Mouse (Mus musculus) CH12.LX (cell line): Measurements from ENCODE around the gene Sypl2. TPM values are rescaled to one million over a fixed set of nuclear protein-coding genes. Genes with fewer than 3 reads are reported as not detected.
A peak's percentile ranks its signal among the peaks of the same experiment; 100 is the strongest.

Experiments
- DNase-seq: peaks from one replicate; pipeline ENCODE4 v3.0.0-alpha.2; 2013; ENCODE audit errors: extremely low read depth
- H3K27ac ChIP-seq: 2 replicates; pipeline ENCODE4 v1.5.1; 2012; ENCODE audit warnings: low read depth, mild to moderate bottlenecking, control low read depth, moderate library complexity; ENCODE audit not compliant: insufficient read depth
- H3K27me3 ChIP-seq: replicated peaks from 2 replicates; pipeline ENCODE3; 2012; ENCODE audit warnings: inconsistent platforms
- H3K36me3 ChIP-seq, 2 experiments: replicated peaks in 1 of 2; 2 replicates each; pipeline versions ENCODE3 to v1.6.1; 2012; ENCODE audit warnings: inconsistent platforms in 1 of 2, low read length in 1 of 2, mild to moderate bottlenecking in 1 of 2, mixed read lengths in 1 of 2, moderate library complexity in 1 of 2; ENCODE audit not compliant: control insufficient read depth in 1 of 2, insufficient read depth in 1 of 2
- H3K4me1 ChIP-seq, 2 experiments: 2 replicates each; pipeline ENCODE4 v1.6.1; 2012; ENCODE audit warnings: inconsistent platforms in 1 of 2, moderate library complexity in 1 of 2; ENCODE audit not compliant: insufficient read depth in 2 of 2, control insufficient read depth in 1 of 2
- H3K4me2 ChIP-seq: 2 replicates; pipeline ENCODE4 v1.6.1; 2012; ENCODE audit warnings: low read depth, mild to moderate bottlenecking, control low read depth; ENCODE audit not compliant: poor library complexity, insufficient read depth, severe bottlenecking
- H3K4me3 ChIP-seq, 3 experiments: fragments of 150-350 bp in 1 of 3; sonication (generic) in 1 of 3; replicated peaks in 1 of 3; 2 replicates each; pipeline versions ENCODE3 to v1.5.1; 2011 to 2012; ENCODE audit warnings: low read depth in 2 of 3, low read length in 2 of 3, mild to moderate bottlenecking in 2 of 3, moderate library complexity in 2 of 3, control low read depth in 1 of 3, improper control_type of control experiment in 1 of 3, inconsistent platforms in 1 of 3, mixed read lengths in 1 of 3; ENCODE audit not compliant: poor library complexity in 1 of 3
- H3K79me2 ChIP-seq: replicated peaks from 2 replicates; pipeline ENCODE4 v1.6.1; 2012; ENCODE audit warnings: mild to moderate bottlenecking, moderate library complexity; ENCODE audit not compliant: control insufficient read depth, poor library complexity, insufficient read depth, severe bottlenecking; ENCODE audit errors: extremely low read depth
- H3K9ac ChIP-seq: 2 replicates; pipeline ENCODE4 v1.6.1; 2012; ENCODE audit warnings: low read depth, mild to moderate bottlenecking, control low read depth, moderate library complexity; ENCODE audit not compliant: insufficient read depth
- H3K9me3 ChIP-seq: replicated peaks from 2 replicates; pipeline ENCODE3; 2012; ENCODE audit warnings: low read length, inconsistent platforms, mixed read lengths
- CTCF ChIP-seq, 2 experiments: IDR thresholded peaks in 1 of 2; conservative IDR thresholded peaks in 1 of 2; 2 replicates each; pipeline ENCODE4 v1.5.1; 2011 to 2012; ENCODE audit warnings: low read depth in 2 of 2, low read length in 2 of 2, improper control_type of control experiment in 1 of 2, inconsistent platforms in 1 of 2, mild to moderate bottlenecking in 1 of 2, moderate library complexity in 1 of 2
- E2F4 ChIP-seq: IDR thresholded peaks from 2 replicates; pipeline ENCODE4 v1.6.1; 2011; ENCODE audit warnings: low read depth, low read length, improper control_type of control experiment; ENCODE audit not compliant: insufficient replicate concordance
- ELF1 ChIP-seq: IDR thresholded peaks from 2 replicates; pipeline ENCODE4 v1.6.1; 2014; ENCODE audit warnings: low read depth, mild to moderate bottlenecking, inconsistent platforms, low read length, improper control_type of control experiment
- EP300 ChIP-seq: IDR thresholded peaks from 2 replicates; pipeline ENCODE4 v1.6.1; 2011; ENCODE audit warnings: low read length, improper control_type of control experiment
- ETS1 ChIP-seq: conservative IDR thresholded peaks from 2 replicates; pipeline ENCODE4 v1.6.1; 2012; ENCODE audit warnings: low read depth, mild to moderate bottlenecking, inconsistent platforms, low read length, improper control_type of control experiment, moderate library complexity
- GABPA ChIP-seq: IDR thresholded peaks from 2 replicates; pipeline ENCODE4 v1.6.1; 2012; ENCODE audit warnings: low read depth, low read length, improper control_type of control experiment, inconsistent platforms; ENCODE audit not compliant: insufficient replicate concordance
- HCFC1 ChIP-seq: IDR thresholded peaks from 2 replicates; pipeline ENCODE4 v1.6.1; 2012; ENCODE audit warnings: low read depth, mild to moderate bottlenecking, inconsistent platforms, low read length, improper control_type of control experiment
- IRF4 ChIP-seq: IDR thresholded peaks from 2 replicates; pipeline ENCODE4 v1.6.1; 2014; ENCODE audit warnings: low read depth, mild to moderate bottlenecking, inconsistent platforms, low read length, improper control_type of control experiment
- JUN ChIP-seq: IDR thresholded peaks from 2 replicates; pipeline ENCODE4 v1.6.1; 2011; ENCODE audit warnings: low read depth, mild to moderate bottlenecking, low read length, improper control_type of control experiment, moderate library complexity; ENCODE audit not compliant: insufficient read depth
- KAT2A ChIP-seq: IDR thresholded peaks from 2 replicates; pipeline ENCODE4 v1.6.1; 2012; ENCODE audit warnings: low read length, improper control_type of control experiment, inconsistent platforms; ENCODE audit not compliant: insufficient replicate concordance
- MAX ChIP-seq: IDR thresholded peaks from 2 replicates; pipeline ENCODE4 v1.6.1; 2011; ENCODE audit warnings: low read length, improper control_type of control experiment
- MEF2A ChIP-seq: IDR thresholded peaks from 2 replicates; pipeline ENCODE4 v1.6.1; 2014; ENCODE audit warnings: low read depth, mild to moderate bottlenecking, inconsistent platforms, low read length, improper control_type of control experiment, borderline replicate concordance
- MXI1 ChIP-seq: IDR thresholded peaks from 2 replicates; pipeline ENCODE4 v1.6.1; 2011; ENCODE audit warnings: mild to moderate bottlenecking, low read depth, low read length, improper control_type of control experiment
- MYC ChIP-seq: IDR thresholded peaks from 2 replicates; pipeline ENCODE4 v1.6.1; 2011; ENCODE audit warnings: low read depth, mild to moderate bottlenecking, improper control_type of control experiment, low read length
- NELFE ChIP-seq: IDR thresholded peaks from 2 replicates; pipeline ENCODE4 v1.6.1; 2011; ENCODE audit warnings: low read depth, low read length, improper control_type of control experiment
- PAX5 ChIP-seq: IDR thresholded peaks from 2 replicates; pipeline ENCODE4 v1.6.1; 2012; ENCODE audit warnings: low read length, inconsistent platforms, mixed read lengths
- POLR2A ChIP-seq: IDR thresholded peaks from 2 replicates; pipeline ENCODE4 v1.6.1; 2011; ENCODE audit warnings: low read depth, mild to moderate bottlenecking, improper control_type of control experiment, low read length
- POLR2AphosphoS2 ChIP-seq: IDR thresholded peaks from 2 replicates; pipeline ENCODE4 v1.6.1; 2011; ENCODE audit warnings: low read depth, low read length, improper control_type of control experiment
- SIN3A ChIP-seq: IDR thresholded peaks from 2 replicates; pipeline ENCODE4 v1.6.1; 2012; ENCODE audit warnings: low read length, improper control_type of control experiment, inconsistent platforms
- SMC3 ChIP-seq: IDR thresholded peaks from 2 replicates; pipeline ENCODE4 v1.6.1; 2011; ENCODE audit warnings: low read depth, low read length, improper control_type of control experiment
- TBP ChIP-seq: conservative IDR thresholded peaks from 2 replicates; pipeline ENCODE4 v1.6.1; 2011; ENCODE audit warnings: low read depth, low read length, improper control_type of control experiment
- TCF12 ChIP-seq: IDR thresholded peaks from 2 replicates; pipeline ENCODE4 v1.6.1; 2014; ENCODE audit warnings: low read depth, mild to moderate bottlenecking, inconsistent platforms, low read length, improper control_type of control experiment
- UBTF ChIP-seq: IDR thresholded peaks from 2 replicates; pipeline ENCODE4 v1.6.1; 2012; ENCODE audit warnings: low read depth, mild to moderate bottlenecking, inconsistent platforms, low read length, improper control_type of control experiment, moderate library complexity
- USF1 ChIP-seq: IDR thresholded peaks from 2 replicates; pipeline ENCODE4 v1.6.1; 2014; ENCODE audit warnings: low read depth, mild to moderate bottlenecking, inconsistent platforms, low read length, improper control_type of control experiment
- USF2 ChIP-seq: conservative IDR thresholded peaks from 2 replicates; pipeline ENCODE4 v1.6.1; 2011; ENCODE audit warnings: low read depth, low read length, improper control_type of control experiment
- ZC3H11A ChIP-seq: IDR thresholded peaks from 2 replicates; pipeline ENCODE4 v1.6.1; 2012; ENCODE audit warnings: low read depth, mild to moderate bottlenecking, inconsistent platforms, low read length, improper control_type of control experiment
- ZKSCAN1 ChIP-seq: IDR thresholded peaks from 2 replicates; pipeline ENCODE4 v1.6.1; 2012; ENCODE audit warnings: low read depth, inconsistent platforms, low read length, improper control_type of control experiment, borderline replicate concordance
- dilution Hi-C: fragments of 300-500 bp; cut with MboI; formaldehyde crosslinking; loops from 2 replicates; pipeline ENCODE4 v1.14.3; 2020; ENCODE audit warnings: low sequenced_read_pairs; ENCODE audit not compliant: extremely low pct_unique_long_range_greater_than_20kb, extremely low pct_ligation_motif_present
- in situ Hi-C: fragments of 300-500 bp; cut with MboI; formaldehyde crosslinking; loops from 3 replicates; pipeline ENCODE4 v1.14.3; 2019; ENCODE audit warnings: low sequenced_read_pairs, low pct_ligation_motif_present, low pct_unique_long_range_greater_than_20kb, mixed read lengths
- polyA plus RNA-seq: library from polyadenylated mRNA; unstranded; fragments of >175 nt; gene quantifications from 2 replicates; pipeline ENCODE4 v1.2.1, GENCODE M21; 2012; ENCODE audit warnings: low read depth; ENCODE audit not compliant: insufficient read length
- total RNA-seq, 2 experiments: library from RNA; depleted of rRNA; stranded (reverse); fragments of 300-350 nt in 1 of 2; fragments of >200 nt in 1 of 2; gene quantifications; 2 replicates each; pipeline ENCODE4 v1.2.3; 2012 to 2014

Sypl2 gene
- total and polyA plus RNA-seq, 3 experiments, result not detected

DNA sequence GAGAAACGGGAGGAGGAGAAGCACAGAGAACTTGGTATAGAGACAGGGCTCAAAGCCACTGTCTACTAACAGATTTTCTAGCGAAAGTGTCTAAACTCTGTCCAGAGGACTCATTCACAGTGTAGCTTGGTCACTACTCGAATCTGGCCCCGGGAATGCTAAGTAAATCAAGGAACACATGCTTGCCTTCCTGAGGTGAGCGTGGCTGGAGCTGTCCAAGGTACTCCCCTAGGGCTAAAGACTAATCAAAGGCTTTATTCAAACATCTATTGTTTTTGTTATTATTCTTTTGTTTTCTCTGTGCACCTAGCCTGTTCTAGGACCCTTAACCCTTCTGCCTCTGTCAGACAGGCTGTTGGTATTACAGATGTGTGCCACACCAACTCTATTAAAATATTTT, 11.7 kb downstream of the Sypl2 start:
- Histone ChIP-seq H3K9me3 (no peaks in the 10 kb centered on the region), H3K79me2 (no peaks in the 10 kb centered on the region), H3K4me3 (no peak overlapping the region), H3K4me2 (no peak overlapping the region), H3K27me3 (peaks cover 78% of the 10 kb centered on the region), H3K9ac (no peak overlapping the region), H3K4me1 (peaks cover 0 to 5% of the 10 kb centered on the region in 2 experiments; a peak in 2 of 4 replicates), H3K36me3 (no peaks in the 10 kb centered on the region), H3K27ac (no peak overlapping the region)
- dilution Hi-C loops, result no loop called here
- no peak for DNase-seq
- TF ChIP-seq MYC, result no peak
- TF ChIP-seq MXI1, result peak; percentile 87
- TF ChIP-seq POLR2AphosphoS2, result no peak
- no peak for TF ChIP-seq JUN
- TF ChIP-seq ZKSCAN1, result no peak
- no peak for TF ChIP-seq TBP
- no peak for TF ChIP-seq USF1
- TF ChIP-seq SIN3A, result 0 out of 2 replicates have a peak, but pooled peaks have one; percentile 46
- TF ChIP-seq ZC3H11A, result no peak
- no peak for TF ChIP-seq MAX
- in situ Hi-C loops, result no loop called here

DNA sequence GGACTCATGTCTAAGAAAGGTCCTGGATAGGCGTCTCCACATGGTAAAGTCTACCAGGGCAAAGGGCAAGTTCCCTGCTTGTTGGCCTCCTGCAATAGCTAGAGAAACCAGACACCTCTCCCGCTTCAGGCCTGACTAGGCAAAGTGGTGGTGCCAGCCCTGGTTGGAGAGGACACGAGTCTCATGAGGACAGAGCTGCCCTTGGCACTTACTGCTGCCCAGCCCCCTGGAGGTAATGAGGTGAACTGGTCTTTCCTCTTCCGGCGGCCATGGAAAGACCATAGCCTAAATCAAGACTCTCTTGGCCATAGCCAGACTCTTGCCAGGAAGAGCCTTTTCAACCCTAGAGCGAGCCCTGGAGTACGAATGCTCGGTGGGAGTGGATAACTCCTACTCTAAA, 14.0 kb downstream of the Sypl2 start:
- dilution Hi-C loops, result no loop called here
- Histone ChIP-seq H3K9ac (no peak overlapping the region), H3K79me2 (no peaks in the 10 kb centered on the region), H3K27ac (no peak overlapping the region), H3K27me3 (peaks cover 57% of the 10 kb centered on the region), H3K4me1 (peaks cover 5 to 20% of the 10 kb centered on the region in 2 experiments; a peak in 3 of 4 replicates), H3K4me3 (no peak overlapping the region), H3K36me3 (peaks cover 0 to 10% of the 10 kb centered on the region in 2 experiments), H3K9me3 (no peaks in the 10 kb centered on the region), H3K4me2 (no peak overlapping the region)
- TF ChIP-seq CTCF (conservative IDR thresholded peaks at IDR 0.05 in 1 of 2, IDR thresholded peaks at IDR 0.05 in 1 of 2; ENCODE audit: low read depth in 2 of 2, low read length in 2 of 2) (peak in 1 of 2 experiments; percentile 17; a peak in 1 of 4 replicates), ETS1 (no peak)
- TF ChIP-seq, all 38 proteins: peak for 1
- in situ Hi-C loops, result no loop called here
- no peak for DNase-seq

DNA sequence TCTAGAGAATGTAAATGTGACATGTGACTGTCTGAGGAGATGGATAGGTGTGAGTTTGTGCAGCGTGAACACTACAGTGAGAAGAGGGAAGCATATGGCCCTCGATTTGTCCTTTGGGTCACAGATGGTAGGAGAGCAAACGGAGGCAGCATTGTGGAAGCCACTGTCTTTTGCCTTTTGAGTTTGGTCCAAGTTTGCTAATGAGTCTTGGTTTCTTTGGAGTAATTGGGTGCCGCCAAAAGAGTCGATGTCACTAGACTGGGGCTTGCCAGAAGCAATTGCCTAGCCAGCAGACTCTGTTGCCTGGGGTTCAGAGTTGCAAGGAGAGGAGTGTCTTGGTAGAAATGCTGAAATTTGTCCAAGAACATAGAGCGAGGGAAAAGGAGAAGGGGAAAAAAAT, 14.6 kb downstream of the Sypl2 start:
- Histone ChIP-seq H3K9ac (no peak overlapping the region), H3K4me3 (no peak overlapping the region), H3K9me3 (no peaks in the 10 kb centered on the region), H3K27ac (no peak overlapping the region), H3K4me1 (peaks cover 5 to 20% of the 10 kb centered on the region in 2 experiments; a peak in 3 of 4 replicates), H3K4me2 (no peak overlapping the region), H3K79me2 (no peaks in the 10 kb centered on the region), H3K27me3 (peaks cover 52% of the 10 kb centered on the region), H3K36me3 (peaks cover 0 to 16% of the 10 kb centered on the region in 2 experiments)
- dilution Hi-C loops (no loop called here), in situ Hi-C loops (no loop called here)
- no peak for TF ChIP-seq CTCF (conservative IDR thresholded peaks at IDR 0.05 in 1 of 2, IDR thresholded peaks at IDR 0.05 in 1 of 2; ENCODE audit: low read depth in 2 of 2, low read length in 2 of 2)
- no peak for TF ChIP-seq USF2
- TF ChIP-seq HCFC1, result no peak
- no peak for TF ChIP-seq E2F4
- TF ChIP-seq SIN3A, result no peak
- no peak for TF ChIP-seq UBTF
- TF ChIP-seq KAT2A, result no peak
- TF ChIP-seq POLR2AphosphoS2, result no peak
- TF ChIP-seq TCF12, result no peak
- no peak for TF ChIP-seq POLR2A
- TF ChIP-seq SMC3, result no peak
- no peak for TF ChIP-seq EP300
- TF ChIP-seq ELF1, result no peak
- no peak for TF ChIP-seq NELFE
- no peak for TF ChIP-seq GABPA
- no peak for TF ChIP-seq PAX5
- TF ChIP-seq MEF2A, result no peak
- TF ChIP-seq IRF4, result no peak
- DNase-seq, result no peak
